Mouse (Mus musculus) liver, adult 2 months (tissue): ENCODE measurements around the gene Dohh.

Source experiments
- CTCF ChIP-seq: fragments of 200-500 bp; IDR thresholded peaks from 2 replicates; pipeline ENCODE4 v1.5.1; 2011; ENCODE audit warnings: low read depth, low read length, control low read depth
- POLR2A ChIP-seq: fragments of 200-500 bp; IDR thresholded peaks from 2 replicates; pipeline ENCODE4 v1.6.1; 2011; ENCODE audit warnings: low read length, control low read depth; ENCODE audit not compliant: insufficient read depth; ENCODE audit errors: extremely low read depth

- TF ChIP-seq CTCF (no peak), POLR2A (no peak)
These were observed 18.1 kb downstream of the Dohh start for GRCm38 (mm10) chr10:81402227-81402765.
